Mouse (Mus musculus): ENCODE results near the gene Fasn. TPM values are rescaled to one million over a fixed set of nuclear protein-coding genes. Genes with fewer than 3 reads are reported as not detected.

Fasn gene
- total RNA-seq, 4 experiments from 2014 or later = 12.0 to 18.1 (median 14.9) TPM

GRCm38 (mm10) chr11:120828416-120828815 is 4.1 kb upstream of the Fasn start:
- no peak for DNase-seq (ENCODE audit: low spot score)

- DNase-seq (ENCODE audit: low spot score) = no peak
These were observed 1.9 kb upstream of the Fasn start for GRCm38 (mm10) chr11:120826016-120826953.

GRCm38 (mm10) chr11:120825289-120825863 is 1.0 kb upstream of the Fasn start:
- DNase-seq (ENCODE audit: low spot score) = no peak

GRCm38 (mm10) chr11:120824787-120825288 is 491 bp upstream of the Fasn start:
- DNase-seq (ENCODE audit: low spot score) = no peak

GRCm38 (mm10) chr11:120823551-120823947 is 798 bp downstream of the Fasn start:
- DNase-seq (ENCODE audit: low spot score) = peak; percentile 9

GRCm38 (mm10) chr11:120822831-120823550 is 1.4 kb downstream of the Fasn start:
- DNase-seq (ENCODE audit: low spot score) = no peak

- DNase-seq (ENCODE audit: low spot score) = no peak
These were observed 2.0 kb downstream of the Fasn start for GRCm38 (mm10) chr11:120822321-120822720.

- no peak for DNase-seq (ENCODE audit: low spot score)
These were observed 3.0 kb downstream of the Fasn start for GRCm38 (mm10) chr11:120821076-120821922.

- DNase-seq (ENCODE audit: low spot score) = no peak
These were observed 3.8 kb downstream of the Fasn start for GRCm38 (mm10) chr11:120820546-120820945.

- no peak for DNase-seq (ENCODE audit: low spot score)
These were observed 4.8 kb downstream of the Fasn start for GRCm38 (mm10) chr11:120819556-120819955.

GRCm38 (mm10) chr11:120818251-120818650 is 6.1 kb downstream of the Fasn start:
- DNase-seq (ENCODE audit: low spot score) = no peak

GRCm38 (mm10) chr11:120817358-120817757 is 7.0 kb downstream of the Fasn start:
- DNase-seq (ENCODE audit: low spot score) = no peak

GRCm38 (mm10) chr11:120812068-120812467 is 12.3 kb downstream of the Fasn start:
- no peak for DNase-seq (ENCODE audit: low spot score)

- DNase-seq (ENCODE audit: low spot score) = no peak
These were observed 16.3 kb downstream of the Fasn start for GRCm38 (mm10) chr11:120808010-120808409.

- no peak for DNase-seq (ENCODE audit: low spot score)
These were observed 18.7 kb downstream of the Fasn start for GRCm38 (mm10) chr11:120805375-120806298.

- no peak for DNase-seq (ENCODE audit: low spot score)
These were observed 19.6 kb downstream of the Fasn start for GRCm38 (mm10) chr11:120804769-120805168.

- DNase-seq (ENCODE audit: low spot score) = no peak
These were observed 20.1 kb downstream of the Fasn start for GRCm38 (mm10) chr11:120804274-120804673.

- DNase-seq (ENCODE audit: low spot score) = peak; percentile 90
These were observed 24.1 kb downstream of the Fasn start for GRCm38 (mm10) chr11:120800061-120800904.

- DNase-seq (ENCODE audit: low spot score) = no peak
These were observed 24.9 kb downstream of the Fasn start for GRCm38 (mm10) chr11:120799316-120799890.

Measured in heart, adult 8-10 months (tissue).